Mouse (Mus musculus) kidney, embryonic 14.5 days (tissue): ENCODE results near the gene Dennd1a. TPM values are rescaled to one million over a fixed set of nuclear protein-coding genes. Genes with fewer than 3 reads are reported as not detected.

Source experiments
- ATAC-seq: fragments of 200-750 bp; cut with Nextera tagmentation; 2 replicates; pipeline ENCODE4 v1.8.0; 2017; ENCODE audit warnings: moderate number of reproducible peaks, mild to moderate bottlenecking, moderate TSS enrichment, moderate library complexity; ENCODE audit not compliant: low FRiP score, low TSS enrichment
- H3K27ac ChIP-seq: fragments of 300-500 bp; sonication (generic); 2 replicates; pipeline ENCODE4 v1.5.1; 2014; ENCODE audit warnings: low read depth, mild to moderate bottlenecking, low read length, moderate library complexity, mixed read lengths
- H3K27me3 ChIP-seq: fragments of 300-500 bp; sonication (generic); 2 replicates; pipeline ENCODE4 v1.6.1; 2014; ENCODE audit warnings: mild to moderate bottlenecking, low read length; ENCODE audit not compliant: control insufficient read depth, insufficient read depth
- H3K36me3 ChIP-seq: fragments of 300-500 bp; sonication (generic); 2 replicates; pipeline ENCODE4 v1.6.1; 2014; ENCODE audit warnings: low read length, mixed read lengths; ENCODE audit not compliant: control insufficient read depth, insufficient read depth
- H3K4me1 ChIP-seq: fragments of 300-500 bp; sonication (generic); 2 replicates; pipeline ENCODE4 v1.6.1; 2014; ENCODE audit warnings: low read length, mixed read lengths; ENCODE audit not compliant: control insufficient read depth, insufficient read depth
- H3K4me2 ChIP-seq: fragments of 300-500 bp; sonication (generic); replicated peaks from 2 replicates; pipeline ENCODE4 v1.6.1; 2014; ENCODE audit warnings: low read depth, mild to moderate bottlenecking, low read length
- H3K4me3 ChIP-seq: fragments of 300-500 bp; sonication (generic); 2 replicates; pipeline ENCODE4 v1.5.1; 2014; ENCODE audit warnings: mild to moderate bottlenecking, low read length
- H3K9ac ChIP-seq: fragments of 300-500 bp; sonication (generic); 2 replicates; pipeline ENCODE4 v1.6.1; 2014; ENCODE audit warnings: low read depth, mild to moderate bottlenecking, low read length, moderate library complexity
- H3K9me3 ChIP-seq: fragments of 300-500 bp; sonication (generic); 2 replicates; pipeline ENCODE4 v1.6.1; 2016; ENCODE audit warnings: low read length; ENCODE audit not compliant: control insufficient read depth
- WGBS: fragments of 180-500 bp; shearing (Covaris S2); extraction: QIAGEN DNeasy Blood & Tissue Kit; methylation state at CpG from one replicate; pipeline ENCODE4 v1.1.7; 2014; 5-methylcytosine and 5-hydroxymethylcytosine counted together
- polyA plus RNA-seq: library from polyadenylated mRNA; unstranded; fragments of >200 nt; fragmentation: Nextera tagmentation; extraction: Ambion mirVana; gene quantifications from 2 replicates; pipeline ENCODE4 v1.2.1, GENCODE M21; 2014

Dennd1a gene
- polyA plus RNA-seq, 1 experiment from 2014 or later = 12.6 TPM

GRCm38 (mm10) chr2:38126383-38126732, 160.8 kb downstream of the Dennd1a start:
- H3K36me3 ChIP-seq = no peaks in the 10 kb centered on the region
- ATAC-seq = no peak
- H3K9ac ChIP-seq = no peak overlapping the region
- WGBS = 64% methylated on average over 3 of the region's 3 CpGs
- H3K9me3 ChIP-seq = no peaks in the 10 kb centered on the region
- H3K4me1 ChIP-seq = peaks cover 14% of the 10 kb centered on the region
- H3K27me3 ChIP-seq = no peaks in the 10 kb centered on the region
- H3K27ac ChIP-seq = no peak overlapping the region
- H3K4me3 ChIP-seq = no peak overlapping the region
- H3K4me2 ChIP-seq = no peak overlapping the region

GRCm38 (mm10) chr2:38125671-38126382, 161.4 kb downstream of the Dennd1a start:
- H3K4me3 ChIP-seq = no peak overlapping the region
- no peak overlapping the region for H3K4me2 ChIP-seq
- H3K36me3 ChIP-seq = no peaks in the 10 kb centered on the region
- ATAC-seq = no peak
- peaks cover 11% of the 10 kb centered on the region for H3K4me1 ChIP-seq
- H3K27ac ChIP-seq = no peak overlapping the region
- 61% methylated on average over 5 of the region's 5 CpGs for WGBS
- no peak overlapping the region for H3K9ac ChIP-seq
- H3K27me3 ChIP-seq = no peaks in the 10 kb centered on the region
- H3K9me3 ChIP-seq = no peaks in the 10 kb centered on the region

- Histone ChIP-seq H3K27ac (no peak overlapping the region), H3K9me3 (no peaks in the 10 kb centered on the region), H3K36me3 (no peaks in the 10 kb centered on the region), H3K9ac (no peak overlapping the region), H3K4me1 (peaks cover under 1% of the 10 kb centered on the region; the same call in 1 of the 2 replicates), H3K4me2 (no peak overlapping the region), H3K4me3 (no peak overlapping the region), H3K27me3 (no peaks in the 10 kb centered on the region)
- no peak for ATAC-seq
- WGBS = 96% methylated on average over 1 of the region's 1 CpGs
Measured at GRCm38 (mm10) chr2:38124727-38125126, 162.5 kb downstream of the Dennd1a start.

- 72% methylated on average over 2 of the region's 2 CpGs for WGBS
- no peaks in the 10 kb centered on the region for H3K4me1 ChIP-seq
- no peak overlapping the region for H3K4me2 ChIP-seq
- no peaks in the 10 kb centered on the region for H3K27me3 ChIP-seq
- no peak overlapping the region for H3K9ac ChIP-seq
- ATAC-seq = no peak
- H3K4me3 ChIP-seq = no peak overlapping the region
- H3K9me3 ChIP-seq = no peaks in the 10 kb centered on the region
- no peaks in the 10 kb centered on the region for H3K36me3 ChIP-seq
- H3K27ac ChIP-seq = no peak overlapping the region
Measured at GRCm38 (mm10) chr2:38115000-38115399, 172.2 kb downstream of the Dennd1a start.

GRCm38 (mm10) chr2:38111655-38112351, 175.4 kb downstream of the Dennd1a start:
- no peaks in the 10 kb centered on the region for H3K27me3 ChIP-seq
- H3K4me1 ChIP-seq = no peaks in the 10 kb centered on the region
- H3K27ac ChIP-seq = no peak overlapping the region
- H3K9me3 ChIP-seq = no peaks in the 10 kb centered on the region
- 61% methylated on average over 5 of the region's 5 CpGs for WGBS
- H3K4me3 ChIP-seq = no peak overlapping the region
- no peak overlapping the region for H3K4me2 ChIP-seq
- no peaks in the 10 kb centered on the region for H3K36me3 ChIP-seq
- ATAC-seq = peak; percentile 39; the same call in 1 of the 2 replicates
- no peak overlapping the region for H3K9ac ChIP-seq

GRCm38 (mm10) chr2:38108586-38108985, 178.6 kb downstream of the Dennd1a start:
- 82% methylated on average over 2 of the region's 2 CpGs for WGBS
- Histone ChIP-seq H3K4me2 (no peak overlapping the region), H3K27me3 (no peaks in the 10 kb centered on the region), H3K27ac (no peak overlapping the region), H3K36me3 (no peaks in the 10 kb centered on the region), H3K4me3 (no peak overlapping the region), H3K9me3 (no peaks in the 10 kb centered on the region), H3K4me1 (no peaks in the 10 kb centered on the region), H3K9ac (no peak overlapping the region)
- ATAC-seq = no peak

- ATAC-seq = no peak
- H3K36me3 ChIP-seq = no peaks in the 10 kb centered on the region
- no peak overlapping the region for H3K4me2 ChIP-seq
- no peak overlapping the region for H3K27ac ChIP-seq
- WGBS = 77% methylated on average over 1 of the region's 1 CpGs
- no peak overlapping the region for H3K9ac ChIP-seq
- no peaks in the 10 kb centered on the region for H3K9me3 ChIP-seq
- no peaks in the 10 kb centered on the region for H3K27me3 ChIP-seq
- no peak overlapping the region for H3K4me3 ChIP-seq
- H3K4me1 ChIP-seq = peaks cover 7% of the 10 kb centered on the region; the same call in 1 of the 2 replicates
Measured at GRCm38 (mm10) chr2:38102674-38103073, 184.5 kb downstream of the Dennd1a start.

- no peak for ATAC-seq
- H3K9ac ChIP-seq = no peak overlapping the region
- no peak overlapping the region for H3K4me2 ChIP-seq
- no peaks in the 10 kb centered on the region for H3K9me3 ChIP-seq
- 44% methylated on average over 7 of the region's 7 CpGs for WGBS
- no peak overlapping the region for H3K4me3 ChIP-seq
- no peaks in the 10 kb centered on the region for H3K27me3 ChIP-seq
- no peak overlapping the region for H3K27ac ChIP-seq
- no peaks in the 10 kb centered on the region for H3K36me3 ChIP-seq
- H3K4me1 ChIP-seq = peaks cover 7% of the 10 kb centered on the region; the same call in 1 of the 2 replicates
Measured at GRCm38 (mm10) chr2:38100289-38100688, 186.9 kb downstream of the Dennd1a start.

GRCm38 (mm10) chr2:38099120-38099773, 187.9 kb downstream of the Dennd1a start:
- no peak for ATAC-seq
- H3K4me1 ChIP-seq = peaks cover 7% of the 10 kb centered on the region
- H3K4me3 ChIP-seq = no peak overlapping the region
- no peak overlapping the region for H3K27ac ChIP-seq
- WGBS = 74% methylated on average over 4 of the region's 4 CpGs
- H3K36me3 ChIP-seq = no peaks in the 10 kb centered on the region
- no peaks in the 10 kb centered on the region for H3K9me3 ChIP-seq
- H3K27me3 ChIP-seq = no peaks in the 10 kb centered on the region
- H3K9ac ChIP-seq = no peak overlapping the region
- no peak overlapping the region for H3K4me2 ChIP-seq
